Mouse (Mus musculus) olfactory bulb, adult 2 months (tissue): ENCODE measurements at regions not wholly inside any gene's neighbourhood (a gene's known extent, or its start where the extent isn't known, plus 50 kb on each side); places are given as distances from the start of the nearest gene placed in this dataset.

Experiments
- CTCF ChIP-seq: fragments of 200-500 bp; IDR thresholded peaks from 2 replicates; pipeline ENCODE4 v1.5.1; 2012; ENCODE audit warnings: low read depth, mild to moderate bottlenecking, low read length, moderate library complexity; ENCODE audit not compliant: insufficient read depth
- POLR2A ChIP-seq: fragments of 200-500 bp; IDR thresholded peaks from 2 replicates; pipeline ENCODE4 v1.6.1; 2012; ENCODE audit warnings: mild to moderate bottlenecking, low read depth, low read length, moderate library complexity; ENCODE audit not compliant: insufficient read depth

GRCm38 (mm10) chr3:57918913-57919312, 71.0 kb upstream of the Pfn2 start:
- TF ChIP-seq POLR2A = no peak
- TF ChIP-seq CTCF = no peak
